Mouse (Mus musculus): ENCODE measurements around the gene Faap100. TPM values are rescaled to one million over a fixed set of nuclear protein-coding genes. Genes with fewer than 3 reads are reported as not detected.
A peak's percentile ranks its signal among the peaks of the same experiment; 100 is the strongest.

The Faap100 gene
- polyA plus RNA-seq, 1 experiment = 30.3 TPM

DNA sequence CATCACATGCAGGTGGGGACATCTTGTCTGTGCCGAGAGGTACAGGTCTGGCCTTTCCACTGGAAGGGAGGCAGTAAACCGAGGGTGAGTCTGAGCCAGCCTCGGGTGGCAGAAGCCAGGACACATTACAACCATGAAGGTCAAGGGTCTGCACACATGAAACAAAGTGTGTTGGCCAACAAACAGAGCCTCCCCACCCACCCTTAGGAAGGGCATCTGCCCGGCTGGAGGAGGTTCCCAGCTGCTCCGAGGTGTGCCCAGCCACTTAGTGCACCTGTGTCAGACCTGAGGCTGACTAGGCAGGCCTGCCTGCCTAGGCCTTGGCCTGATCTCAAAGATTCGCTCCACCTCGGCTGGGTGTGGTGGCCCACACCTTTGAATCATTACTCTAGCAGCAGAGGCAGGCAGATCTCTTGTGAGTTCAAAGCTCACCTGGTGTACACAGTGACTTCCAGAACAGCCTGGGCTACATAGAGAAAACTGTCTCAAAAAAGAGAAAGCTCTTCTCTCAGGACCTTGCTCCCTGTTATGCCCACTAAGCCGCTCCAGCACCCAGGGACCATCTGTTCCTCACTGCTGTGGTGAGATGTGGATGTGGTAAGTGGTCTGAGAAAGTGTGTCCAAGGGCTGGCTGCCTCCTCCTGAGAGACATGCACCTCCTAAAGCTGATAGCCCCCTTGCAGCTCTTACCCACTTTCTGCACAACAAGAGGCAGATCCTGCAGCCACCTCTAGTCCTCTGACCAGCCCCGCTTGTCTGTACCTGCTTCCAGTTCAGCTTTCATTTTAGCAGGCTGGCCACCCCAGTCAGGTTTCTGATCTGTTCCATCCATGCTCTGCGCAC lies 27.1 kb downstream of the Faap100 start:
- Histone ChIP-seq H3K4me3 (ENCODE audit: insufficient read depth, low read depth, low read length) (no peak overlapping the region), H3K27ac (ENCODE audit: insufficient read depth, low read depth, low read length) (peak overlapping the region; percentile 95), H3K4me1 (ENCODE audit: control insufficient read depth, insufficient read depth, low read length) (peaks cover 20% of the 10 kb centered on the region), H3K36me3 (ENCODE audit: control insufficient read depth, insufficient read depth, low read length) (no peaks in the 10 kb centered on the region), H3K27me3 (replicated peaks; ENCODE audit: control insufficient read depth, insufficient read depth, low read length) (no peaks in the 10 kb centered on the region)
- TF ChIP-seq CTCF (conservative IDR thresholded peaks at IDR 0.05; ENCODE audit: insufficient read depth, insufficient read length, low read depth, low read length) = no peak
- no peak for TF ChIP-seq POLR2A (IDR thresholded peaks at IDR 0.05; ENCODE audit: low read depth, low read length)
- DNase-seq = peak; percentile 52
- WGBS = 59% methylated on average over 10 of the region's 10 CpGs

DNA sequence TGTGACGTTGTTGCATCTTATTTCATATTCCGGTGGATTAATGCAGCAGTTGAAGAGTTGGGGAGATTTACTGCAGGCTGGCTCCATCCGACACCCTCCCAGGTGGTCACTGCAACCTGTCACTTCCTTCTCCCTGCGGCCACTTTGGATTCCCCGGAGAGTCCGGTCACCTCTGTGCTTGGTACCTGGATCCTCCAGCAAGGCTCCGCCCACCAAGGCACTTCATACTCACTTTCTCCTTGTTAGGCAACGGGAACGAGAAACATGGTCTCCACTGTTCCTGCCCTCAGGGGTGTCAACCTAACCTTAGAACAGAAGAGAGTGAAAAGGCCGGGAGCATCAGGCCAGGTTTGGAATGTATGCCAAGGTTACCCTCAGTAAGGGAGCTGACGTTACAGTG lies 27.9 kb downstream of the Faap100 start:
- Histone ChIP-seq H3K4me3 (ENCODE audit: insufficient read depth, low read depth, low read length) (peak overlapping the region; percentile 81), H3K36me3 (ENCODE audit: control insufficient read depth, insufficient read depth, low read length) (no peaks in the 10 kb centered on the region), H3K4me1 (ENCODE audit: control insufficient read depth, insufficient read depth, low read length) (peaks cover 20% of the 10 kb centered on the region), H3K27ac (ENCODE audit: insufficient read depth, low read depth, low read length) (peak overlapping the region; percentile 95), H3K27me3 (replicated peaks; ENCODE audit: control insufficient read depth, insufficient read depth, low read length) (no peaks in the 10 kb centered on the region)
- TF ChIP-seq POLR2A (IDR thresholded peaks at IDR 0.05; ENCODE audit: low read depth, low read length) (no peak), CTCF (conservative IDR thresholded peaks at IDR 0.05; ENCODE audit: insufficient read depth, insufficient read length, low read depth, low read length) (no peak)
- DNase-seq = peak; percentile 74
- WGBS = 19% methylated on average over 11 of the region's 11 CpGs

DNA sequence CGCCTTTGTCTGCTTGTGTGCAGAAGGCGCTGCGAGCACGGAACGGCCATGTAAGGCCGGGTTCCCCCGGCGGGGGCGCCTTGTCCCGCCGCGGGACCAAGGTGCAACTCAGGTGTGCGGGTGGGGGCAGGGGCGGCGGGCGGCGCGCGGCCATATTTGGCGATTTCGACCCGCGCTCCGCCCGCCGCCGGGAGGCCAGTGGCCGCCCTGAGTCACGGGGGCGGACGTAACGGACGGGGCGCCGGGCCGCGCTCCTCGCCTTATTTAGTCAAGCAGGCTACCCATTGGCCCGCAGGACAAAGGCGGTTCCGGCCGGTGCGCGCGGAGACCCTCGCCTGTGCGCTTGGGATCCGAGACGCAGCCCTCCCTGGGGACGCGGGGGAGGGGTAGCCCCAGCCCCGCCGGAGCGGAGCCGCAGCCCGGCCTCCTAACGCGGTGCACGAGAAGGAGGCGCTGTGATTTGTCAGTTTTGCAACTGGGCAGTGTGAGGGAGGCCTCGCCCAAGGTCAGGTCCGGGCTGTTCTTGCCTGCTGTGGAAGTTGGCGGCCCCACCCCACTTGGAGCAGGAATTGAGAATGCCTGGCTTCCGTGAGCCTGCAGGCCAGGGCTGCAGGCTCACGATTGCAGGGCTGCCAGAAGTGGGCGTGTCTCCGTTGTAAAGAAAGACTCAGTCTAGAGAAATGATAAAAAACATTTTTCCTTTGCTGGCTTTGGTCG lies 28.4 kb downstream of the Faap100 start:
- DNase-seq = peak; percentile 97
- TF ChIP-seq POLR2A (IDR thresholded peaks at IDR 0.05; ENCODE audit: low read depth, low read length) (peak; percentile 45), CTCF (conservative IDR thresholded peaks at IDR 0.05; ENCODE audit: insufficient read depth, insufficient read length, low read depth, low read length) (no peak)
- H3K27me3 ChIP-seq (replicated peaks; ENCODE audit: control insufficient read depth, insufficient read depth, low read length) = no peaks in the 10 kb centered on the region
- peaks cover 24% of the 10 kb centered on the region for H3K4me1 ChIP-seq (ENCODE audit: control insufficient read depth, insufficient read depth, low read length)
- peak overlapping the region; percentile 81 for H3K4me3 ChIP-seq (ENCODE audit: insufficient read depth, low read depth, low read length)
- peak overlapping the region; percentile 99 for H3K27ac ChIP-seq (ENCODE audit: insufficient read depth, low read depth, low read length)
- WGBS = 12% methylated on average over 68 of the region's 68 CpGs
- H3K36me3 ChIP-seq (ENCODE audit: control insufficient read depth, insufficient read depth, low read length) = peaks cover 2% of the 10 kb centered on the region; the same call in 1 of the 2 replicates

DNA sequence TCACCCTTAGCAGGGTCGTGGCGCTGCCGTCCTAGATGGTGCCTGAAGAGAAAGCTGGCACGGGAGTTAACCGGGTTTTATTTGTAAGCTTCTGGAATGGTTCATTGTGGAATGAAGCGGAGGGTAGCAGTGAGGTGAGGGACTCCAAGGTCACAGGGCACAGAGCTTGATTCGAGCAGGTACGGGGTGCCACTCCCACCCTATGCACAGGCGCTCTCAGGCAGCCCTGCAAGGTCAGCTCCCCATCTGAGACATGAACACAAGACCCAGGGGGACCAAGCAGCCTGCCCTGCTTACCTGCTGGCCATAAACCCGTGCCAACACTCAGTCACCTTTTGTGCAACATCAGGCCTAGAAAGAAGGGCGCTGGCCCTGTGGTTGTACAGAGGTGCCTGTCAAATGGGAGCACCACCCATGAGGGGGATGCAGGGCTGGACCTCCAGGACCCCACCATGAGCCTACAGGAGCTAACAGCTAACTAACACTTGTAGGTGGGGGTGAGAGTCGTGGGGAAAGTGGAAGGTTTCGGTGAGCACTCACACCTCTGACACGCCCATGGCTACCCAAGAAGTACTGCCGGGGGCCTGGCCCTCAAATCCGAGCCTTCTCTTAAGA lies 29.1 kb downstream of the Faap100 start:
- Histone ChIP-seq H3K4me1 (ENCODE audit: control insufficient read depth, insufficient read depth, low read length) (peaks cover 26% of the 10 kb centered on the region), H3K4me3 (ENCODE audit: insufficient read depth, low read depth, low read length) (peak overlapping the region; percentile 81), H3K27me3 (replicated peaks; ENCODE audit: control insufficient read depth, insufficient read depth, low read length) (no peaks in the 10 kb centered on the region), H3K27ac (ENCODE audit: insufficient read depth, low read depth, low read length) (peak overlapping the region; percentile 99), H3K36me3 (ENCODE audit: control insufficient read depth, insufficient read depth, low read length) (peaks cover 2% of the 10 kb centered on the region; the same call in 1 of the 2 replicates)
- peak; percentile 77 for DNase-seq
- 13% methylated on average over 16 of the region's 16 CpGs for WGBS
- no peak for TF ChIP-seq POLR2A (IDR thresholded peaks at IDR 0.05; ENCODE audit: low read depth, low read length)
- no peak for TF ChIP-seq CTCF (conservative IDR thresholded peaks at IDR 0.05; ENCODE audit: insufficient read depth, insufficient read length, low read depth, low read length)

DNA sequence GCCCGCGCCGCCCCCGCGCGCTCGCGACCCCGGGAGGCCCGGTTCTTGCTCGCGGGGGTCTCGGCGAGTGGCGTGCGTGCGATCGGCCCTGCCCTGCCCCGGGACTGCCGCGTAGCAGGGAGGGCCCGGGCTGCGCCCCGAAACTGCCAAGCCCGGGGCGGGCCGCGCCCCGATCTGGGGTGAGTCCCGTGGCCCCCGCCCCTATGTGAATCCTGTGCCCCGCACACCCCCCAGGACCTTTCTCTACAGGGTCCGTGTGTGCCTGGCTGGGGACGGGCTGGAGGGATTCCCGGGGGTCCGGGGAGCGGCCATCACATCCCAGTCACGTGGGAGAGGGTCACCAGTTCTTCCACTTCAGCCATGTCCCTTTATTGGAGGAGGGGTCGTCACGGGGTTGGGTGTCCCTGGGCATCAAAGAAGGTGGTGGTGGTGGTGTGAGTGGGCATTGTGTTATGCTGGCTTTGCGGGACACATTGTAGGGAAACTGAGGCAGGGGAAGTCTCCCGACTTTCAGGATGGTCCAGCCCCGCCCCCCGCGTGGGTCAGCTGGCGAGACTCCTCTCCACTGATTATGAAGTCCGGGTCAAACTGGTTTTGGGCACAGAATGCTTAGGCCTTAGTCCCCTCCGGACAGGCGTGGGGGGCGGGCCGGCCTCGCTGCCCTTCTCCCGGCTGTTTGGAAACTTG lies 29.7 kb downstream of the Faap100 start:
- DNase-seq = peak; percentile 75
- WGBS = 32% methylated on average over 53 of the region's 53 CpGs
- TF ChIP-seq CTCF (conservative IDR thresholded peaks at IDR 0.05; ENCODE audit: insufficient read depth, insufficient read length, low read depth, low read length) (no peak), POLR2A (IDR thresholded peaks at IDR 0.05; ENCODE audit: low read depth, low read length) (no peak)
- Histone ChIP-seq H3K36me3 (ENCODE audit: control insufficient read depth, insufficient read depth, low read length) (peaks cover 2% of the 10 kb centered on the region; the same call in 1 of the 2 replicates), H3K27me3 (replicated peaks; ENCODE audit: control insufficient read depth, insufficient read depth, low read length) (no peaks in the 10 kb centered on the region), H3K4me1 (ENCODE audit: control insufficient read depth, insufficient read depth, low read length) (peaks cover 25% of the 10 kb centered on the region), H3K27ac (ENCODE audit: insufficient read depth, low read depth, low read length) (peak overlapping the region; percentile 99), H3K4me3 (ENCODE audit: insufficient read depth, low read depth, low read length) (peak overlapping the region; percentile 81)

DNA sequence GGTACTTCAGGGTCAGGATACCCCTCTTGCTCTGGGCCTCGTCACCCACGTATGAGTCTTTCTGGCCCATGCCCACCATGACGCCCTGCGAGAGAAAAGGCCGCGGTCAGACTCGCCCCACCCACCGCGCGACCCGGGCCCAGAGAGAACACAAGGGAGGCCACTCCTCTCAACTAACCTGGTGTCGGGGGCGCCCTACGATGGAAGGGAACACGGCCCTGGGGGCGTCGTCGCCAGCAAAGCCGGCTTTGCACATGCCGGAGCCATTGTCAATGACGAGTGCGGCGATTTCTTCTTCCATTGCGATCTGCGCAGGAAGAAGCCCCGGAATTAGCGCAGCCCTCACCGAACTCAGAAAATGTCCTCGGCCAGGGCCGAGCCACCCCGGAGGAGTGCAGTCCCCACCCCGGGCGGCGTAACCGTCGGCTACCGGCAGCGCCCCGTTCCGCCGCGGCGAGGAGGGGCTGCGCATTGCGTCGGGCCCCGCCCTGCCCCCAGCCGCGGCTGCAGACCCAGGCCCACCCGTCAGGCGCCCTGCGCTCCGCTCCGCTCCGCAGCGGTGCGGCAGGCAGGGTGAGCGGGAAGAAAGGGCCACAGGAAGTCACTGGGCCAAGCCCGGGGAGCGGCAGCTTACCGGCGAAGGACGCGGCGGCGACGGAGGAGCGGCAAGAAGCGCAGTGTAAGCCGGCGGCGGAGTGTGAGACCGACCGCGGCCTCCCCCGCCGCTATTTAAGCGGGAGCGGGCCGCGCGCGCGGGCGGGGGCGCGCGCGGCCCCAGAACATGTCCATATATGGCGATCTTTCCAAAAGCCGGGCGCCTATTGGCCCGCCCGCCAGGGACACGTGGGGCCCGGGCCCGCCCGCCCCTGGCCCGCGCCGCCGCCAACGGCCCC lies 30.5 kb downstream of the Faap100 start, which contains the start of gene Actg1:
Gene Actg1 (minus strand): TSS at position 752 of the 893 bp plus-strand sequence.
- Histone ChIP-seq H3K27ac (ENCODE audit: insufficient read depth, low read depth, low read length) (peak within 1 kb of the TSS; percentile 99), H3K4me3 (ENCODE audit: insufficient read depth, low read depth, low read length) (peak within 1 kb of the TSS; percentile 84), H3K36me3 (ENCODE audit: control insufficient read depth, insufficient read depth, low read length) (peaks cover 2% of the 10 kb centered on the region; the same call in 1 of the 2 replicates), H3K4me1 (ENCODE audit: control insufficient read depth, insufficient read depth, low read length) (peaks cover 23% of the 10 kb centered on the region), H3K27me3 (replicated peaks; ENCODE audit: control insufficient read depth, insufficient read depth, low read length) (no peaks in the 10 kb centered on the region)
- DNase-seq = peak; percentile 94
- TF ChIP-seq POLR2A (IDR thresholded peaks at IDR 0.05; ENCODE audit: low read depth, low read length) = peak; percentile 83
- TF ChIP-seq CTCF (conservative IDR thresholded peaks at IDR 0.05; ENCODE audit: insufficient read depth, insufficient read length, low read depth, low read length) = no peak
- WGBS = 25% methylated on average over 103 of the region's 103 CpGs
